Mouse (Mus musculus): ENCODE measurements around the gene Gpr157.
A peak's percentile ranks its signal among the peaks of the same experiment; 100 is the strongest.

Gene Gpr157

GRCm38 (mm10) chr4:150110373-150110772, 23.2 kb downstream of the Gpr157 start:
- no peak for DNase-seq (ENCODE audit: low read depth, low spot score)

- DNase-seq (ENCODE audit: low read depth, low spot score) = peak; percentile 72
These were observed 25.7 kb downstream of the Gpr157 start for GRCm38 (mm10) chr4:150112867-150113266.

GRCm38 (mm10) chr4:150114505-150115061, 27.4 kb downstream of the Gpr157 start:
- DNase-seq (ENCODE audit: low read depth, low spot score) = no peak

DNA sequence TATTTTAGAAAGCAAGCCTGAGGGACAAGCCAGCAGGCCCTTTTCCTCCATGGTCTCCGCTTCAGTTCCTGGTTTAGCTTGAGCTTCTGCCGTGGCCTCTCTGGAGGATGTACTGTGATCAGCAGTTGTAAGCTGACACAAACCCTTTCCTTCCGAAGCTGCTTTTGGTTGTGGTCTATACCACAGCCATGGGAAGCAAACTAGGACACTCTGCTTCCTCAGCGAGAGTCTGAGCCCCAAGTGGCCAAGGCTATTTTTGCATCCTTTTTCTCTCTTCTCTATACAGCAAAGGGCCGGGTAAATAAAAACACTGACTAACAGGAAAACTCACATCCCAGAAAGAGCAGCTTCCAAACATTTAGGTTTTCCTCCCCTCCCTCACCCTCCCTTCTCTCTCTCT, 30.1 kb downstream of the Gpr157 start:
- DNase-seq (ENCODE audit: low read depth, low spot score) = no peak

- DNase-seq (ENCODE audit: low read depth, low spot score) = no peak
These were observed 31.0 kb downstream of the Gpr157 start for GRCm38 (mm10) chr4:150118163-150118562.

GRCm38 (mm10) chr4:150119055-150119454, 31.9 kb downstream of the Gpr157 start, which contains the start of gene Slc2a5:
Gene Slc2a5 (plus strand): TSS chr4:150119283.
- DNase-seq (ENCODE audit: low read depth, low spot score) = no peak

DNA sequence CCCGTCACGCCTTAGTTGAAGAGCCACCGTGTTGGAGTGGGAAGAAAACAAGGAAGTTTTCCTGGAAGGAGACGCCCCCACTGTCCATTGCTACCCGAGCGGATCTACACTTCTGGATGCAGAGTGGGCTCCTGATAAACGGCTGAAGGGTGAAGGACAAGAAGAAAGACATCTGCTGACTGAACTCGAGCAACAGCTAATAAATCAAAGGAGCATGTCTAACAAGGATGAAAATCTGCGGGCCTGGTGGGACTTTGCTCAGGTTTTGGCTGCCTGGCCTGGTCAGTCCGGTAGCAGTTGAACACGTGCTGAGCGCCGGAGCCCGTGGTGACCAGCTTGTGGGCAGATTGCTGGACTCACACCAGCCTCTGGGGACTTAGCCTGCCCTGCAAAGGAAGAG, 32.5 kb downstream of the Gpr157 start:
- no peak for DNase-seq (ENCODE audit: low read depth, low spot score)

GRCm38 (mm10) chr4:150120173-150120833, 33.1 kb downstream of the Gpr157 start:
- DNase-seq (ENCODE audit: low read depth, low spot score) = no peak

DNA sequence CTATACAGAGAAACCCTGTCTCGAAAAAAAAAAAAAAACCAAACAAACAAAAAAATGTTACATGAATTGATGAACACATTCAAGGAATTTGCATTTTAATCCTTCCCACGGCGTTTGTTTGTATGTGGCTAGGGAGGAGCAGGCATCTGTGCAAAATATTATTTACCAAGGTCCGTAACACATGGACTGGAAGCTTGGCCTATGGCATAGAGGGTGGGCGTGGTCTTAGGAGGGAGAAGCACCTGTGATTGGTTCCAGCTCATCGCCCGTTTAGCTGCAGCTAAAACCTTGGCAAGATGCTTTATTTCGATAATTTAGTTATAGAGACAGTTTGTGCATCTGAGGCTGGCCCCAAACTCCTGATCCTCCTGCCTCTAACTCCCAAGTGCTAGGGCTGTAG, 34.3 kb downstream of the Gpr157 start:
- DNase-seq (ENCODE audit: low read depth, low spot score) = no peak

- no peak for DNase-seq (ENCODE audit: low read depth, low spot score)
These were observed 35.3 kb downstream of the Gpr157 start for GRCm38 (mm10) chr4:150122476-150122875.

GRCm38 (mm10) chr4:150126373-150126772, 39.2 kb downstream of the Gpr157 start:
- no peak for DNase-seq (ENCODE audit: low read depth, low spot score)

DNA sequence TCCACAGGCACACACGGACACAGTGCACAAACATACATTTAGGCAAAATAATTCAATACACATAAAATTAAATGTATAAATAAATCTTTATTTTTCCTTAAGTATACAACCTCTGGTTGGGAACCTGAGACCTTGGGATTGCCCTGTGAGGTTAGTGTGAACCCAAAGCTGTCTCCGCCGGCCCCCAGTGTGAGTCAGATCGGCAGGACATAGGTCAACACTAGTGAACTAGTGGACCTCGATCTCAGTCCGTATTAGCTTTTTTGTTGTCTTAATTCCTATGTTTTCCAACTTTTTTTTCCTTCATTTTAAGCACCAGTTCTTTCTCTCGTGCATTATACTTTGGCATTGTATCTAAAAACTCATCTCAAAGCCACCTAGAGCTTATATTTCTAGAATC, 40.7 kb downstream of the Gpr157 start:
- no peak for DNase-seq (ENCODE audit: low read depth, low spot score)

GRCm38 (mm10) chr4:150128571-150128970, 41.4 kb downstream of the Gpr157 start:
- no peak for DNase-seq (ENCODE audit: low read depth, low spot score)

- DNase-seq (ENCODE audit: low read depth, low spot score) = no peak
These were observed 43.5 kb downstream of the Gpr157 start for GRCm38 (mm10) chr4:150130661-150131060.

GRCm38 (mm10) chr4:150132692-150133271, 45.6 kb downstream of the Gpr157 start:
- no peak for DNase-seq (ENCODE audit: low read depth, low spot score)

DNA sequence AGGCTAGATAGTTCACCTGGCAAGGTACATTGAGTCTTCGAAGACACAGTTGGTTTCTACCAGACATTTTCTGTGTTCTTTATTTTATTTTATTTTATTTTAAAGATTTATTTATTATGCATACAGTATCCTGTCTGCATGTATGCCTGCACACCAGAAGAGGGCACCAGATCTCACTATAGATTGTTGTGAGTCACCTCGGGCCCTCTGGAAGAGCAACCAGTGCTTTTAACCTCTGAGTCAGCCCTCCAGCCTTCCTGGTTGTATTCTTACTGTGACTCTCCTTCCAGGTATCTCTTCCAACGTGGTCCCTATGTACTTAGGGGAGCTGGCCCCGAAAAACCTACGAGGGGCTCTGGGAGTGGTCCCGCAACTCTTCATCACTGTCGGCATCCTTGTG, 48.1 kb downstream of the Gpr157 start:
- no peak for DNase-seq (ENCODE audit: low read depth, low spot score)

GRCm38 (mm10) chr4:150136693-150137092, 49.5 kb downstream of the Gpr157 start:
- DNase-seq (ENCODE audit: low read depth, low spot score) = peak; percentile 66

- no peak for DNase-seq (ENCODE audit: low read depth, low spot score)
These were observed 50.4 kb downstream of the Gpr157 start for GRCm38 (mm10) chr4:150137368-150138083.

DNA sequence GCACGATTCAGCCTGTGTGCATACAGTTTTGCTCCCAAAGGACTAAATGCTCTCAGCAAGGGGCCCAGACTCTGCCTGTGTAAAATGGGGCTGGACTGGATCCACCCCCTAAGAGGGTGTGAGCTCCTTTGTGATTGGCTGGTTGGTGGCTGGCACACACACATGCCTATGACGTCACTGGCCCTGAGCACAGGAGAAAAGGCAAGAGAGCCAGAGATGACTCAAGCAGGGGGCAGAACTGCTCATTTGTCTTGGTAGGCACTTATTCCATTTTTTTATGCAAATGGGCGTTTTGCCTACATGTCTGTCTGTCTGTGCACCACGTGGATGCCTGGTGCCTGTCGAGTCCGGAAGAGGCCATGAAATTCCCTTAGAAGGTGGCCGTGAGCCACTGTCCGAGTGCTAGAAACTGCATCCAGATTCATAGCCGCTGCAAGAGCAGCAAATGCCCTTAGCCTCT, 50.9 kb downstream of the Gpr157 start:
- peak; percentile 74 for DNase-seq (ENCODE audit: low read depth, low spot score)

- no peak for DNase-seq (ENCODE audit: low read depth, low spot score)
These were observed 51.9 kb downstream of the Gpr157 start for GRCm38 (mm10) chr4:150139090-150139489.

DNA sequence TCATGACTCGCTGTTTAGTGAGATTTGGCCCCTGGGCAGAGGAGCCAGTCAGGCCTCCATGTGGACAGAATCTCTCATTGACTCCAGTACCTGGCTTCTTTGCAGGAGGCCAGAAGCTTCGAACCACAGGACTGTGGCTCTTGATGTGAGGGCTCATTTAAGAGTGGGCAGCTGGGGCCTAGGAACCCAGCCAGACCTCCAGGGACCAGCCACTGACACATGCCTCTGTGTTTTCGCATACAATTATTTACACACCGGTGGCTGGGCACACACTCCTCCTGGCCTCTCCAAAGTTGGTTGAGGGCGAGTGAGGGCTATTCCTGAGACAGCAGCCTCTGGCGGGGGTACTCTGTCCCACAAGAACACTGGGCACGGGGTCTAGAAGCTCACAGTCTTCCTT, 53.2 kb downstream of the Gpr157 start:
- DNase-seq (ENCODE audit: low read depth, low spot score) = no peak

DNA sequence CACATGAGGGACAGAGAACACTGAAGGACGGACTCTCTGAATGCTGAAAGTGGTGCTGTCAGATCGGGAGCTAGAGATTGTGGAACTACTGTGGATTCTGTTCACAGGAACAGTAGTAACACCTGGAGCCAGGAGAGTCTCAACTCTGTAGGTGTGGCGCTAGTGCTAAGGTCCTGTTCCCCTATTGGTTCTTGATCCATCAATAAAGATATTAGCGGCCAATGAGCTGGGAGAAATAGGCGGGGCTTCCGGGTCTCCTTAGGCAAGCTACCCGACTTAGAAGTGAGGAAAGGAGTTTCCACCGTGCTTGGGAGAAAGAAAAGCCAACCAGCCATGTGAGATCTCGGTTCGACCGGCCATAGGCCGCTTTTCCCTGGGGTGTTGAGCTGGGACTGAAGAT, 57.1 kb downstream of the Gpr157 start:
- DNase-seq (ENCODE audit: low read depth, low spot score) = no peak
